Mouse (Mus musculus) lung, postnatal 0 days (tissue): Measurements from ENCODE around the gene Kif5c. TPM values are rescaled to one million over a fixed set of nuclear protein-coding genes. Genes with fewer than 3 reads are reported as not detected.

Source experiments
- ATAC-seq: fragments of 200-750 bp; cut with Nextera tagmentation; 2 replicates; pipeline ENCODE4 v1.8.0; 2017; ENCODE audit warnings: moderate library complexity
- DNase-seq: peaks from one replicate; pipeline ENCODE4 v3.0.0-alpha.2; 2016; ENCODE audit warnings: low spot score
- H3K27ac ChIP-seq: fragments of 300-500 bp; sonication (generic); 2 replicates; pipeline ENCODE4 v1.5.1; 2014; ENCODE audit warnings: antibody characterized with exemption, mild to moderate bottlenecking, low read length, mixed read lengths
- H3K27me3 ChIP-seq: fragments of 300-500 bp; sonication (generic); replicated peaks from 2 replicates; pipeline ENCODE4 v1.6.1; 2014; ENCODE audit warnings: low read length, mixed read lengths; ENCODE audit not compliant: insufficient read depth
- H3K36me3 ChIP-seq: fragments of 300-500 bp; sonication (generic); 2 replicates; pipeline ENCODE4 v1.6.1; 2014; ENCODE audit warnings: low read length, mixed read lengths; ENCODE audit not compliant: insufficient read depth
- H3K4me1 ChIP-seq: fragments of 300-500 bp; sonication (generic); 2 replicates; pipeline ENCODE4 v1.6.1; 2014; ENCODE audit warnings: antibody characterized with exemption, low read depth, low read length, mixed read lengths; ENCODE audit not compliant: insufficient read depth
- H3K4me2 ChIP-seq: fragments of 300-500 bp; sonication (generic); replicated peaks from 2 replicates; pipeline ENCODE4 v1.6.1; 2014; ENCODE audit warnings: low read depth, mild to moderate bottlenecking, low read length, moderate library complexity, mixed read lengths
- H3K4me3 ChIP-seq: fragments of 300-500 bp; sonication (generic); 2 replicates; pipeline ENCODE4 v1.5.1; 2014; ENCODE audit warnings: low read depth, low read length
- H3K9ac ChIP-seq: fragments of 300-500 bp; sonication (generic); replicated peaks from 2 replicates; pipeline ENCODE4 v1.6.1; 2014; ENCODE audit warnings: low read depth, mild to moderate bottlenecking
- H3K9me3 ChIP-seq: fragments of 300-500 bp; sonication (generic); 2 replicates; pipeline ENCODE4 v1.6.1; 2016; ENCODE audit warnings: low read length, mixed read lengths
- CTCF ChIP-seq: IDR thresholded peaks from 2 replicates; pipeline ENCODE4 v1.5.1; 2016; ENCODE audit warnings: antibody characterized with exemption, mild to moderate bottlenecking
- EP300 ChIP-seq: IDR thresholded peaks from 2 replicates; pipeline ENCODE4 v1.6.1; 2016; ENCODE audit warnings: antibody characterized with exemption, mild to moderate bottlenecking, control low read depth
- WGBS: fragments of 180-500 bp; shearing (Covaris S2); extraction: QIAGEN DNeasy Blood & Tissue Kit; methylation state at CpG from one replicate; pipeline ENCODE4 v1.1.7; 2014; 5-methylcytosine and 5-hydroxymethylcytosine counted together
- polyA plus RNA-seq: library from polyadenylated mRNA; unstranded; fragments of >200 nt; fragmentation: Nextera tagmentation; extraction: Ambion mirVana; gene quantifications from 2 replicates; pipeline ENCODE4 v1.2.1, GENCODE M21; 2015

Kif5c gene
- polyA plus RNA-seq, 1 experiment from 2014 or later, result 0.17 TPM

DNA sequence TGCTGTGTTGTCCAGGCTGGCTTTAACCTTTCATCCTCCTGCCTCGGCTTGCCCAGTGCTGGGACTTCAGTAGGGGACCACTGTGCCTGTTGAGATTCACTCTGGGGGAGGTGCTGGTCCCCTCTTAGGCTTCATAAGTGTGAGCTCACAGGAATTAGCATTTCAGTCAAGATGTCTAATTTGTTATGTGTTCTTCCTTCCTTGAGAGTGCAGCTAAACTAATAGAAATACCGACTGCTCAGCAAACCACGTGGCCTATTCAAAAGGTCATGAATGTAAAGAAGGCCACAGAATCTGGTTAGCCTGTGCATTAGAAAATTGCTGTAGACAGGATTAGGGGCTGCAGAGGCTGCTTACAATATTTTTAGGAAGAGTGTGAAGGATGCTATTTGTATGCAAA, 99.4 kb downstream of the Kif5c start:
- no peak overlapping the region for H3K9ac ChIP-seq
- no peaks in the 10 kb centered on the region for H3K4me1 ChIP-seq
- H3K4me3 ChIP-seq, result no peak overlapping the region
- no peaks in the 10 kb centered on the region for H3K9me3 ChIP-seq
- H3K4me2 ChIP-seq, result no peak overlapping the region
- no peaks in the 10 kb centered on the region for H3K27me3 ChIP-seq
- 39% methylated on average over 3 of the region's 3 CpGs for WGBS
- TF ChIP-seq CTCF (no peak), EP300 (no peak)
- no peaks in the 10 kb centered on the region for H3K36me3 ChIP-seq
- DNase-seq (no peak), ATAC-seq (no peak)
- H3K27ac ChIP-seq, result no peak overlapping the region

DNA sequence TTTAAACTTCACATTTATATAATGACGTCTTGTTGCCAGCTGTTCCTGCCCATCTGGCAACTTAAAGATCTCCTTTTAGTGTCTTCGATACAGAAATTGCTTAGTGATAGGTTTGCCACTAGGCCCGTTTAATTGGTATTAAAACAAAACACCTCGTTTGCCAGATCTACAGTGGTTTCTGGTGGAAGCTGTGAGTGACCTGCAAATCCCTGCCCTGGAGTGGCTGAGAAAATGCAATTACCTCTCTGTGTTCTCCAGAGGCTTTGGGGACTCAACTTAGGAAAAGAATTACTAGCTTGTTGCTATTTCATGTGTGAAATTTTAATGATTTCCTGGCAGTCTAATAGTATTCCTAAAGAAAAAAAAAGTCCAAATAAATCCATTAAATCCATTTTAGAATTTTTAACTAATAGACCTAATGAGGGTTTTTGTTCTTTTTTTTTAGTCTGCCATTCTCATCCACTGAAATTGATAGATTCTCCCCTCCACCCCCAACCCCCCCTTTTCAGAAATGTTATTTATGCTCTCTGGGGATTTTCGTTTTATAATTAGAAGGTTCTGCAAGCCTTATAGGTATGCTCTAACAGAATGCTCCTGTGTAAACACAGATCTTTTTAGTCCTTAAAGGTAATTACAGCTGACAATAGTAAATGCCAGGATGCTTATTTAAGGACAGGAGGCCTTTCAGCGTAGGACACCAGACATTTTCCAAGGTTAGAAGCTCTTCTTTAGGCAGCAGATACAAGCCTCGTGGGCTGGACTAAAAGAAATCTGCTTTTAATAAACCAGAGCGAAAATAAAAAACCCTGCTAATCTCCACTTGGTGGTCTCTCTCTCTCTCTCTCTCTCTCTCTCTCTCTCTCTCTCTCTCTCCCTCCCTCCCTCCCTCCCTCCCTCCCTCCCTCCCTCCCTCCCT, 100.1 kb downstream of the Kif5c start:
- Histone ChIP-seq H3K27me3 (no peaks in the 10 kb centered on the region), H3K27ac (no peak overlapping the region), H3K36me3 (no peaks in the 10 kb centered on the region), H3K4me3 (no peak overlapping the region), H3K4me2 (no peak overlapping the region), H3K9ac (no peak overlapping the region), H3K9me3 (no peaks in the 10 kb centered on the region), H3K4me1 (no peaks in the 10 kb centered on the region)
- TF ChIP-seq CTCF, result no peak
- TF ChIP-seq EP300, result no peak
- ATAC-seq (no peak), DNase-seq (no peak)
- WGBS, result 63% methylated on average over 8 of the region's 8 CpGs

DNA sequence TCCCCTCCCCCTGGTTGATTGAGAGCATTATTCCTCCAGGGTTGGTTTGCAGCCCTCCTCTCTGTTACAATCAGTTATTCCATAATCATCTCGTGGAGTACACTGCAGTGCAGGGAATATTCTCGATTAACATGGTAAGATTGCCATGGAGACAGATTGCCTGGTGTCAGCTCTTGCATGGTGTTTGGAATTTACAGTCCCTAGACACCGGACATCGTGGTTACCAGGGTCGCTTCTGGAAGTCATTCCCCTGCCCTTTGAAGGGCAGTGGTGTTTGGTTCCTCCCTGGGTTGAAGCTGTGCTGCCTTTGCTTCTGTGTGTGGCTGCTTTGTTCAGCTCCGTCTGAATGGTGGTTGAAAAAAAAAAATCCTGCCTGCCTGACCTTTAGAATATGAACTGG, 100.8 kb downstream of the Kif5c start:
- Histone ChIP-seq H3K36me3 (no peaks in the 10 kb centered on the region), H3K4me1 (no peaks in the 10 kb centered on the region), H3K27me3 (no peaks in the 10 kb centered on the region), H3K9ac (no peak overlapping the region), H3K4me3 (no peak overlapping the region), H3K4me2 (0 out of 2 replicates have a peak overlapping the region, but pooled peaks have one; percentile 17), H3K27ac (no peak overlapping the region), H3K9me3 (no peaks in the 10 kb centered on the region)
- no peak for TF ChIP-seq EP300
- DNase-seq, result no peak
- 5% methylated on average over 6 of the region's 6 CpGs for WGBS
- ATAC-seq, result peak; percentile 32; the same call in 1 of the 2 replicates

DNA sequence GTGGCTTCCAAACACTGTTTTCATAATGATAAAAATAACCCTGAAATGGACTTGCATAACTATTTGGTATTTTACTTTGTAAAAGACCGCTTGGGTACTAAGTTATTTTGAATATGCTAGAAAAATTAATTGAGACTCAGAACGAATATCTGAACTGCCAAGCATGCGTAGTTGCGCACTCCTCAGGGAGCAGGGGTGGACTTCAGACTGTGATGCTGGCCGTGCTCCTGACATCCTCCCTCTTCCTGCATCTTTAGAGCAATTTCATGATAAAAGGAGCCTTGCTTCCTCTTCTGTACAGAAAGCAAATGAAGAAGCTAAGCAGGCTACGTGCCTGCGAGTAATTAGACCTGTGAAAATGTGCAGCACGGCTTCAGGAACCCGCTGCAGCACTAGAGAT, 101.2 kb downstream of the Kif5c start:
- Histone ChIP-seq H3K36me3 (no peaks in the 10 kb centered on the region), H3K9ac (no peak overlapping the region), H3K27ac (no peak overlapping the region), H3K4me2 (no peak overlapping the region), H3K4me1 (no peaks in the 10 kb centered on the region), H3K4me3 (no peak overlapping the region), H3K27me3 (no peaks in the 10 kb centered on the region), H3K9me3 (no peaks in the 10 kb centered on the region)
- TF ChIP-seq CTCF (no peak), EP300 (no peak)
- 33% methylated on average over 9 of the region's 9 CpGs for WGBS
- ATAC-seq (no peak), DNase-seq (peak; percentile 60)

DNA sequence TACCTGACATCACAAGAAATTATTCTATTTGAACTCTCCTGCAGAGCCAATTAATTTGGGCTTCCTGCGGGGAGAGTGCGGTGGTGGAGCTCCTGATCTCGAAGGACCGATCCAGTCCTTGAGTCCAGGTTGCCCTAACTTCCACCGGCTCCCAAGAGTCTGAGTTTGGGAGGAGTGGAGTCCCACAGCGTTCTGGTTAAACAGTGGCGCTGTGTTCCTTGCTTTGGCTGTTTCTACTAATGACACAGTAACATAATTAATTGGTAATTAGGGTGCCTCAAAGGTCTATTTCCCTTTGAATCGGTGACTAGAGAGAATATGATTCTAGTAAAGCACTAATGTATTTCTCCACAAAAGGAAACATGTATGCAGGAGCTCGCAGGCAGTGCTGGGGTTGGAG, 103.2 kb downstream of the Kif5c start:
- H3K36me3 ChIP-seq, result no peaks in the 10 kb centered on the region
- no peak overlapping the region for H3K27ac ChIP-seq
- WGBS, result 66% methylated on average over 9 of the region's 9 CpGs
- TF ChIP-seq CTCF, result no peak
- TF ChIP-seq EP300, result no peak
- H3K4me3 ChIP-seq, result no peak overlapping the region
- no peak for ATAC-seq
- DNase-seq, result no peak
- H3K27me3 ChIP-seq, result no peaks in the 10 kb centered on the region
- H3K4me2 ChIP-seq, result no peak overlapping the region
- H3K4me1 ChIP-seq, result 0 out of 2 replicates have a peak, but pooled peaks cover 4% of the 10 kb centered on the region
- no peaks in the 10 kb centered on the region for H3K9me3 ChIP-seq
- H3K9ac ChIP-seq, result no peak overlapping the region

DNA sequence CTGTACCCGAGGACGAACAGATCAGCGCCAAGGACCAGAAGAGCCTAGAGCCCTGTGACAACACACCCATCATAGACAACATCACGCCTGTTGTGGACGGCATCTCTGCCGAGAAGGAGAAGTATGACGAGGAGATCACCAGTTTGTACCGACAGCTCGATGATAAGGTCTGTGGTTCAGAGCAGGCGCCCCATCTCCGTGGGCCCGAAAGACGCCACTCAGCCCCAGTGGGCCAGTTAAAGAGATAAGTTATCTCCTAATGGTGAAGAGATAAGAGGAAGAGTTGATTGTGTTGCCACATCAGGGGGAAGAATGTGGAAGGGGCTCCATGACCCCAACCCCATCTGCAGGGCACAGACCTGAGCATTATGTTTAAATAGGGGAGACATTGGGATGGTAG, 103.9 kb downstream of the Kif5c start:
- Histone ChIP-seq H3K4me3 (no peak overlapping the region), H3K36me3 (no peaks in the 10 kb centered on the region), H3K27me3 (no peaks in the 10 kb centered on the region), H3K9me3 (no peaks in the 10 kb centered on the region), H3K9ac (no peak overlapping the region), H3K27ac (no peak overlapping the region), H3K4me1 (peaks cover 7% of the 10 kb centered on the region; the same call in 1 of the 2 replicates), H3K4me2 (no peak overlapping the region)
- DNase-seq, result no peak
- no peak for TF ChIP-seq CTCF
- TF ChIP-seq EP300, result no peak
- 51% methylated on average over 13 of the region's 13 CpGs for WGBS
- ATAC-seq, result no peak
